Mouse (Mus musculus) liver, postnatal 0 days (tissue): ENCODE data around the gene Lmtk3. TPM values are rescaled to one million over a fixed set of nuclear protein-coding genes. Genes with fewer than 3 reads are reported as not detected.

ENCODE experiments used
- ATAC-seq: fragments of 200-750 bp; cut with Nextera tagmentation; 2 replicates; pipeline ENCODE4 v1.8.0; 2017; ENCODE audit warnings: mild to moderate bottlenecking, moderate library complexity
- DNase-seq: peaks from one replicate; pipeline ENCODE4 v3.0.0-alpha.2; 2016
- H3K27ac ChIP-seq: fragments of 300-500 bp; sonication (generic); 2 replicates; pipeline ENCODE4 v1.5.1; 2014; ENCODE audit warnings: antibody characterized with exemption, moderate library complexity, mild to moderate bottlenecking, low read depth
- H3K27me3 ChIP-seq: fragments of 300-500 bp; sonication (generic); 2 replicates; pipeline ENCODE4 v1.6.1; 2014; ENCODE audit warnings: low read length, control low read depth, mixed read lengths; ENCODE audit not compliant: insufficient read depth
- H3K36me3 ChIP-seq: fragments of 300-500 bp; sonication (generic); replicated peaks from 2 replicates; pipeline ENCODE4 v1.6.1; 2014; ENCODE audit warnings: mild to moderate bottlenecking, control low read depth, low read length, moderate library complexity, mixed read lengths; ENCODE audit not compliant: insufficient read depth
- H3K4me1 ChIP-seq: fragments of 300-500 bp; sonication (generic); 2 replicates; pipeline ENCODE4 v1.6.1; 2014; ENCODE audit warnings: antibody characterized with exemption, mild to moderate bottlenecking, control low read depth; ENCODE audit not compliant: insufficient read depth
- H3K4me2 ChIP-seq: fragments of 300-500 bp; sonication (generic); 2 replicates; pipeline ENCODE4 v1.6.1; 2014; ENCODE audit warnings: low read depth, mild to moderate bottlenecking, low read length, moderate library complexity, mixed read lengths
- H3K4me3 ChIP-seq: fragments of 300-500 bp; sonication (generic); 2 replicates; pipeline ENCODE4 v1.5.1; 2014; ENCODE audit warnings: low read depth, low read length
- H3K9ac ChIP-seq: fragments of 300-500 bp; sonication (generic); replicated peaks from 2 replicates; pipeline ENCODE4 v1.6.1; 2014; ENCODE audit warnings: mild to moderate bottlenecking, moderate library complexity
- H3K9me3 ChIP-seq: fragments of 300-500 bp; sonication (generic); 2 replicates; pipeline ENCODE4 v1.6.1; 2016; ENCODE audit warnings: mild to moderate bottlenecking, control low read depth, low read length, mixed read lengths
- CTCF ChIP-seq: sonication (generic); IDR thresholded peaks from 2 replicates; pipeline ENCODE4 v1.5.1; 2016; ENCODE audit warnings: antibody characterized with exemption, low read depth
- EP300 ChIP-seq: IDR thresholded peaks from 2 replicates; pipeline ENCODE4 v1.6.1; 2016; ENCODE audit warnings: antibody characterized with exemption, low read depth, mild to moderate bottlenecking
- WGBS: fragments of 180-500 bp; shearing (Covaris S2); extraction: QIAGEN DNeasy Blood & Tissue Kit; methylation state at CpG from one replicate; pipeline ENCODE4 v1.1.7; 2014; ENCODE audit not compliant: insufficient replicate concordance; 5-methylcytosine and 5-hydroxymethylcytosine counted together
- polyA plus RNA-seq: library from polyadenylated mRNA; unstranded; fragments of >200 nt; fragmentation: Nextera tagmentation; extraction: Ambion mirVana; gene quantifications from 2 replicates; pipeline ENCODE4 v1.2.1, GENCODE M21; 2015

Gene Lmtk3
- polyA plus RNA-seq, result not detected in 2 replicates

DNA sequence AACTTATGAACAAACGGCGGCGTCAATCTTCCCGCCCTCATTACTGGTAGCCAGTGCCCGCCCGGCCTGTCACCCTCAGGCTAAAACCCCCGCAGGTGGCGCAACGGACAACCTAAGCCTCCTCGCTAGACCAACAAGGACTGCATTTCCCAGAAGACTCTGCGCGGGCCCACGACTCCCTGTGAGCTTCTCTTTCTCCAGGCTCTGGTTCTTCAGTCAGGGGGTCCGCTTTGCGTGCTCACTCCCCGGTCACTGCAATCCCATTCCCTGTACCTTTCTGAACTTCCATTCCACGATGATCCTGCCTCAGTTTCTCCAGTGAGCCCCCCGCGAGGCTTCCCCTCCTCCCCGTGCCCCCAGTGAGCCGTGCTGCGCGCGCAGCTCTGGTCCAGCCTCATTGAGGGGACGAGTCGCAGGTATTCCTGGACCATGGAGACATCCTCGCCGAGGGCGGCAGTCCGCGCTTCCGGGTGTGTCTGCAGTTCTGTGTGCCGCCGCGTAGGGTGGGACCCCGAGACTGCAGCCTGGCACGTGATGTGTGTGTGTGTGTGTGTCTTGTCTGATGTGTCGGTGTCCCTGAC, at the start of gene Lmtk3:
Gene Lmtk3, plus strand, starts transcription at position 228 of the 581 bp plus-strand sequence.
- TF ChIP-seq CTCF (peak; percentile 36), EP300 (no peak)
- Histone ChIP-seq H3K27ac (no peak within 1 kb of the TSS), H3K4me3 (peak within 1 kb of the TSS; percentile 54), H3K27me3 (peaks cover 56% of the 10 kb centered on the region), H3K36me3 (no peaks in the 10 kb centered on the region), H3K4me2 (peak within 1 kb of the TSS; percentile 82), H3K9me3 (no peaks in the 10 kb centered on the region), H3K9ac (peak within 1 kb of the TSS; percentile 32; the same call in 1 of the 2 replicates), H3K4me1 (peaks cover 10% of the 10 kb centered on the region)
- DNase-seq, result peak; percentile 78
- peak; percentile 85 for ATAC-seq
- WGBS, result under 1% methylated on average over 38 of the region's 38 CpGs

DNA sequence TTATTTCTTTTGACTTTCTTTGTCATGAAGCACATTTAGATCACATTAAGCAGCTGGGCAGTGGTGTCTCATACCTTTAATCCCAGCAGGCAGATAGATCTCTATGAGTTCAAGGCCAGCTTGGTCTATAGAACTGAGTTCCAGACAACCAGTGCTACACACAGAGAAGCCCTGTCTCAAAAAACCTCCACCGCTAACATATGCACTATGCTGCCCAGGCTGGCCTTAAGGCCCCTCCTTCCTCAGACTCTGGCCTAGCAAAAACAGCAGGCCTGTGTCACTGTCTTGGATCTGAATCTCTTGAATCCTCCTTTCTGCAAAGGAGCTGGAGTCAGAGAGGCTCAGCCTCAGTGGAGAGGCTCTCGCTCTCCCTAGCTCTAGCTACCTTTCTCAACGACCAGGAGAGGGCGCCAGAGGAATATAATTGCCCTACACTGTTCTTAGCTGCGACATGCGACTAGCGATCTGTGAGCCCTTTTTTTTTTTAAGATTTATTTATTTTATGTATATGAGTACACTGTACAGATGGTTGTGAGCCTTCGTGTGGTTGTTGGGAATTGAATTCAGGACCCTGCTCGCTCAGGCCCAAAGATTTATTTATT, 44.3 kb upstream of the Lmtk3 start:
- peak; percentile 91 for TF ChIP-seq CTCF
- TF ChIP-seq EP300, result no peak
- Histone ChIP-seq H3K4me3 (no peak overlapping the region), H3K4me1 (0 out of 2 replicates have a peak, but pooled peaks cover 6% of the 10 kb centered on the region), H3K36me3 (no peaks in the 10 kb centered on the region), H3K27ac (no peak overlapping the region), H3K9me3 (no peaks in the 10 kb centered on the region), H3K4me2 (no peak overlapping the region), H3K9ac (no peak overlapping the region), H3K27me3 (no peaks in the 10 kb centered on the region)
- DNase-seq (peak; percentile 89), ATAC-seq (peak; percentile 75)
- 6% methylated on average over 9 of the region's 9 CpGs for WGBS

DNA sequence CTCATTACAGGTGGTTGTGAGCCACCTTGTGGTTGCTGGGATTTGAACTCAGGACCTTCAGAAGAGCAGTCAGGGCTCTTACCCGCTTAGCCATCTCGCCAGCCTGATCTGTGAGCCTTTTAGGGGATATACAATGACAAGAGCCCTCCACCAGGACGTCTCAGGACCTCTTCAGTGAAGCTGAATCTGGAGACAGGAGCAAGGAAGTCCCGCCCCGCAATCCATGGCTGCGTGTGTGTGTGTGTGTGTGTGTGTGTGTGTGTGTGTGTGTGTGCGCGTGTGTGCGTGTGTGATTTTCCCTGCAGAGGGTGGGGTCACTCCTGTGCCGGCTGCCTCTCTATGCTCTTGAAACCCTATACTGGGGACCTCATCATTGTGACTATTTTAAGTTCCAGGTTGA, 43.7 kb upstream of the Lmtk3 start:
- Histone ChIP-seq H3K9ac (no peak overlapping the region), H3K27me3 (no peaks in the 10 kb centered on the region), H3K27ac (no peak overlapping the region), H3K36me3 (no peaks in the 10 kb centered on the region), H3K4me3 (no peak overlapping the region), H3K9me3 (no peaks in the 10 kb centered on the region), H3K4me1 (0 out of 2 replicates have a peak, but pooled peaks cover 6% of the 10 kb centered on the region), H3K4me2 (no peak overlapping the region)
- TF ChIP-seq CTCF, result no peak
- TF ChIP-seq EP300, result no peak
- DNase-seq, result no peak
- WGBS, result 68% methylated on average over 10 of the region's 10 CpGs
- ATAC-seq, result no peak

DNA sequence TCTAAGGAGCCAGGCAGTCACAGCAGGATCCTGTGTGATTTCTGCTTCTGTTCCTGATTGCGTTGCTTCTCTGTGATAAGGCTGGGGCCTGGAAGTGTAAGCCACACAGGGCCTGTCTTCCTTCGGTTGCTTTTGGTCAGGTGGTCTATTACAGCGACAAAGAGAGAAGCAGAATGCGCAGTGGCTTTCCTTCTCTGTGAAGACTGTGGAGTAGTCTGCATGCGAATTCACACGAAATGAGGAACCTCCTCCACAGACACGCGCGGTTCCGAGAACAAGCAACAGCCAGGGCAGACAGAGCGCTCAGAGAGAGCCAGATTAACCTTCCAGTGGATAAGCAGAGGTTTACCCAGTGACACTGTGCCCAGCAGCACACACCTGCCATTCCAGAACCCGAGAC, 42.2 kb upstream of the Lmtk3 start:
- Histone ChIP-seq H3K9ac (no peak overlapping the region), H3K4me1 (0 out of 2 replicates have a peak, but pooled peaks cover 6% of the 10 kb centered on the region), H3K36me3 (no peaks in the 10 kb centered on the region), H3K4me2 (peak overlapping the region; percentile 60), H3K4me3 (no peak overlapping the region), H3K27me3 (no peaks in the 10 kb centered on the region), H3K9me3 (no peaks in the 10 kb centered on the region), H3K27ac (peak overlapping the region; percentile 11; the same call in 1 of the 2 replicates)
- no peak for ATAC-seq
- no peak for DNase-seq
- TF ChIP-seq EP300 (no peak), CTCF (no peak)
- WGBS, result 31% methylated on average over 12 of the region's 12 CpGs

DNA sequence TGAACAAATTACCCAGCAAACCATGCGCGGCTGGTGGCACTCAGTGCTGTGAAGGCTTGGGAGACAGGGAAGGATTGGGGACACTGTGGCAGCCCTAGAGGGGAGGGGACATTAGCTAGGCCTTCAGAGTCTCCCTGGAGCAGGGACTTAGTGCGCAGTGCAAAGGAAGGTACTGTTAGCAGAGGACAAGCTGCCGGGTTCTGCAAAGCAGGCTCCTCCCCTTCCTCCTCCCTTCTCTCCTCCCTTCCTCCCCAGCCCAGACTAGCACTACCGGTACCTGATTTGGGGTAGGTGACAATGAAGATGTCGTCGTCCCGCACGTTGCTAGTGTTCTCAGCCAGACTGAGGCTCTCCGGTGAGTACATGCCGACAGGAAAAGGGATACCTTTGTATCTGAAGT, 41.8 kb upstream of the Lmtk3 start:
- WGBS, result 22% methylated on average over 11 of the region's 11 CpGs
- Histone ChIP-seq H3K27me3 (no peaks in the 10 kb centered on the region), H3K9ac (no peak overlapping the region), H3K4me1 (0 out of 2 replicates have a peak, but pooled peaks cover 6% of the 10 kb centered on the region), H3K4me2 (peak overlapping the region; percentile 60), H3K27ac (peak overlapping the region; percentile 11; the same call in 1 of the 2 replicates), H3K9me3 (no peaks in the 10 kb centered on the region; the same call in 1 of the 2 replicates), H3K4me3 (0 out of 2 replicates have a peak overlapping the region, but pooled peaks have one; percentile 20), H3K36me3 (no peaks in the 10 kb centered on the region)
- TF ChIP-seq CTCF, result no peak
- no peak for TF ChIP-seq EP300
- ATAC-seq (peak; percentile 27; the same call in 1 of the 2 replicates), DNase-seq (no peak)

DNA sequence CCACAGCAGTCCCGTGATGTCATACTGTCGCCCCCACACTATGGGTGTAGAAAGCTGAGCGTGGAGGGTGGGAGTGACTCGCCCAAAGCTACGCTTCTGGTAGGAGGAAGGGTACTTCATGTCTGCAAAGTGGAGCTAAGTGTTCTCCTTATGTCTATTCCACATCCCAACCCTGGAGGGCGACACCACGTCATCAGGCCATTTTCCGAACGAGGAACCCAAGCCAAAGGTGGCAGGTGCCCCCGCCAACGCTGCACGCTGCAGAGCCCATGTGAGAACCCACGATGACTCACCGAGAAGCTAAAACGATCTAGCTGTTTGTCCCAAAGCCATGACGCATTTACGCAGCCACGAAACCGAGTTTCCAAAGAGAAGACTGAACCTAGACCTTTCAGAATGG, 41.2 kb upstream of the Lmtk3 start:
- TF ChIP-seq EP300, result no peak
- peak; percentile 35 for TF ChIP-seq CTCF
- DNase-seq, result no peak
- peak overlapping the region; percentile 60 for H3K4me2 ChIP-seq
- 0 out of 2 replicates have a peak, but pooled peaks cover 6% of the 10 kb centered on the region for H3K4me1 ChIP-seq
- peak overlapping the region; percentile 20; the same call in 1 of the 2 replicates for H3K4me3 ChIP-seq
- no peak overlapping the region for H3K9ac ChIP-seq
- 30% methylated on average over 19 of the region's 19 CpGs for WGBS
- H3K9me3 ChIP-seq, result no peaks in the 10 kb centered on the region; the same call in 1 of the 2 replicates
- ATAC-seq, result peak; percentile 17; the same call in 1 of the 2 replicates
- H3K27ac ChIP-seq, result no peak overlapping the region
- no peaks in the 10 kb centered on the region for H3K27me3 ChIP-seq
- no peaks in the 10 kb centered on the region for H3K36me3 ChIP-seq
